Mouse (Mus musculus) limb, embryonic 10.5 days (tissue): ENCODE data around the gene Fam71e1. TPM values are rescaled to one million over a fixed set of nuclear protein-coding genes. Genes with fewer than 3 reads are reported as not detected.

Source experiments
- DNase-seq: peaks from one replicate; pipeline ENCODE4 v3.0.0-alpha.2; 2017; ENCODE audit warnings: low spot score
- H3K27ac ChIP-seq: fragments of 300-500 bp; sonication (generic); 2 replicates; pipeline ENCODE4 v1.5.1; 2016; ENCODE audit warnings: mild to moderate bottlenecking
- H3K27me3 ChIP-seq: fragments of 300-500 bp; sonication (generic); 2 replicates; pipeline ENCODE4 v1.6.1; 2016; ENCODE audit warnings: low read depth, mild to moderate bottlenecking; ENCODE audit not compliant: poor library complexity, severe bottlenecking
- H3K36me3 ChIP-seq: fragments of 300-500 bp; sonication (generic); 2 replicates; pipeline ENCODE4 v1.6.1; 2016; ENCODE audit warnings: mild to moderate bottlenecking, moderate library complexity
- H3K4me1 ChIP-seq: fragments of 300-500 bp; sonication (generic); 2 replicates; pipeline ENCODE4 v1.6.1; 2016
- H3K4me3 ChIP-seq: fragments of 300-500 bp; sonication (generic); 2 replicates; pipeline ENCODE4 v1.5.1; 2016; ENCODE audit warnings: mild to moderate bottlenecking, moderate library complexity
- H3K9me3 ChIP-seq: fragments of 300-500 bp; sonication (generic); replicated peaks from 2 replicates; pipeline ENCODE4 v1.6.1; 2016; ENCODE audit warnings: mild to moderate bottlenecking
- WGBS: fragments of 180-500 bp; shearing (Covaris S2); methylation state at CpG from one replicate; pipeline ENCODE4 v1.1.7; 2016; 5-methylcytosine and 5-hydroxymethylcytosine counted together
- microRNA-seq: library from miRNA; unstranded; fragments of <30 nt; microRNA quantifications from one replicate; pipeline ENCODE4, GENCODE M21; 2017
- polyA plus RNA-seq: library from polyadenylated mRNA; unstranded; fragments of >200 nt; fragmentation: Nextera tagmentation; extraction: Ambion mirVana; gene quantifications from 2 replicates; pipeline ENCODE4 v1.2.1, GENCODE M21; 2016

Fam71e1 gene
- polyA plus RNA-seq, 1 experiment from 2014 or later = 16.5 TPM

- no peaks in the 10 kb centered on the region for H3K27me3 ChIP-seq
- no peak overlapping the region for H3K4me3 ChIP-seq
- H3K9me3 ChIP-seq = no peaks in the 10 kb centered on the region
- peaks cover 29% of the 10 kb centered on the region for H3K4me1 ChIP-seq
- peaks cover 49% of the 10 kb centered on the region for H3K36me3 ChIP-seq
- no peak for DNase-seq
- no peak overlapping the region for H3K27ac ChIP-seq
- WGBS = 95% methylated on average over 12 of the region's 12 CpGs
Observed at GRCm38 (mm10) chr7:44550409-44550678, 54.0 kb downstream of the Fam71e1 start.

Small RNA genes within 50 kb of the gene (microRNA-seq; reads per million reads assigned to microRNA genes)
- gene Mir7052 (0.88 reads per million), gene Mir7053 (0.88 reads per million)

Other genes starting within 250 kb of the Fam71e1 start
- 0.88 and 1.1 TPM in 2 replicates for gene 1700028J19Rik, start 249.9 kb upstream of the Fam71e1 start, polyA plus RNA-seq
- 179 and 220 TPM in 2 replicates for gene 2410002F23Rik, start 249.9 kb upstream of the Fam71e1 start, polyA plus RNA-seq
- gene Acp4, start 239.2 kb upstream of the Fam71e1 start, polyA plus RNA-seq = 0.15 and 0.18 TPM in 2 replicates
- gene Gm15517, start 235.1 kb upstream of the Fam71e1 start, polyA plus RNA-seq = not detected in 2 replicates
- gene Clec11a, start 189.7 kb upstream of the Fam71e1 start, polyA plus RNA-seq = 1.1 and 1.7 TPM in 2 replicates
- gene Shank1, start 186.3 kb upstream of the Fam71e1 start, polyA plus RNA-seq = 0.31 and 0.40 TPM in 2 replicates
- 1.1 and 1.9 TPM in 2 replicates for gene Syt3, start 112.5 kb upstream of the Fam71e1 start, polyA plus RNA-seq
- 0.50 and 0.68 TPM in 2 replicates for gene 1700008O03Rik, start 110.8 kb upstream of the Fam71e1 start, polyA plus RNA-seq
- gene Lrrc4b, start 67.6 kb upstream of the Fam71e1 start, polyA plus RNA-seq = 0.06 and 0.21 TPM in 2 replicates
- not detected in 2 replicates for gene Aspdh, start 31.2 kb upstream of the Fam71e1 start, polyA plus RNA-seq
- gene Josd2, start 28.6 kb upstream of the Fam71e1 start, polyA plus RNA-seq = 72.6 and 73.3 TPM in 2 replicates
- gene Emc10, start 52 bp upstream of the Fam71e1 start, polyA plus RNA-seq = 78.6 and 91.4 TPM in 2 replicates
- 0.05 and 0.11 TPM in 2 replicates for gene Mybpc2, start 28.1 kb downstream of the Fam71e1 start, polyA plus RNA-seq
- gene Spib, start 35.5 kb downstream of the Fam71e1 start, polyA plus RNA-seq = 0.20 TPM in 1 of 2 replicates, not detected in the other
- gene Pold1, start 52.3 kb downstream of the Fam71e1 start, polyA plus RNA-seq = 175 and 184 TPM in 2 replicates
- 74.5 and 82.2 TPM in 2 replicates for gene Nr1h2, start 57.4 kb downstream of the Fam71e1 start, polyA plus RNA-seq
- gene Napsa, start 75.8 kb downstream of the Fam71e1 start, polyA plus RNA-seq = 0.14 and 0.20 TPM in 2 replicates
- gene Kcnc3, start 94.1 kb downstream of the Fam71e1 start, polyA plus RNA-seq = 0.21 and 0.28 TPM in 2 replicates
- gene Myh14, start 174.3 kb downstream of the Fam71e1 start, polyA plus RNA-seq = 0.63 and 1.8 TPM in 2 replicates
- not detected in 2 replicates for gene Izumo2, start 212.2 kb downstream of the Fam71e1 start, polyA plus RNA-seq